Mouse (Mus musculus) kidney, adult 2 months (tissue): ENCODE results near the gene H2-Aa.

Experiments used
- CTCF ChIP-seq: fragments of 200-500 bp; conservative IDR thresholded peaks from 2 replicates; pipeline ENCODE4 v1.5.1; 2011; ENCODE audit warnings: low read depth, mild to moderate bottlenecking, control low read depth, low read length, moderate library complexity, mixed read lengths; ENCODE audit not compliant: insufficient read depth, insufficient read length
- POLR2A ChIP-seq: fragments of 200-500 bp; IDR thresholded peaks from one replicate; pipeline ENCODE4 v1.6.1; 2011; ENCODE audit warnings: low read depth, low read length, control low read depth

- TF ChIP-seq CTCF (no peak), POLR2A (no peak)
These were observed 49.9 kb downstream of the H2-Aa start for GRCm38 (mm10) chr17:34237741-34238140.
